Comparison of ENCODE assay signal across 24 mouse cellular contexts in the genomic region with DNA sequence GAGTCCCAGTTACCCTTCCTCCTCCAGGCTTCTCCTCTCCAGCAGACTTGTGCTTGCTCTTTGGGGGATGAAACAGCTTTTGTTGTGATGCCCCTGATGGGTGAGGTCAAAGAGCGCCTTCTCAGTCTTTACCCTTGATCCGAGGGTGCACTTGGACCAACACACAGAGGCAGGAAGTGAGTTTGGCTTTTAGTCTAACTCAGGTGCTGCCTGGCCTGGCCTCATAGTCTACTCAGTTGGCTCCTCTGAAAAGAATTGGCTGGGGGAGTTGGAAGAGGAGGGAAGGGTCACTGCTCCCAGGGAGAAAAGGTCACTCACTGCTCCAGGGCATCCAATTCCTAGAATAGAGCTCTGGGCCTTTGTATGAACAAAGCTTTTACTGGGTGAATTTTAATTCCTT. TPM values are rescaled to one million over a fixed set of nuclear protein-coding genes. Genes with fewer than 3 reads are reported as not detected.
DNase-seq lines count a peak whose midpoint lies in the region; ATAC-seq and TF ChIP-seq lines count a peak whose summit lies in the region.
"Had no signal": no experiment of that assay in that cellular context is flagged by ENCODE, and none has a peak within 500 bp of the region (broad histone marks: within the 10 kb centered on the region; RNA-seq: fewer than 3 reads in every experiment).

No protein-coding gene starts in this region.

- TF ChIP-seq CTCF in hindbrain, postnatal 0 days (IDR thresholded peaks at IDR 0.05; ENCODE audit: low read depth): no peak
- no peak for TF ChIP-seq CTCF in layer of hippocampus, adult 2 months (conservative IDR thresholded peaks at IDR 0.05)
- no peak for TF ChIP-seq CTCF in cortical plate, adult 2 months (IDR thresholded peaks at IDR 0.05; ENCODE audit: extremely low read depth, insufficient read depth, low read length)

- no peak for ATAC-seq in hindbrain, postnatal 0 days
- ATAC-seq in hindbrain, embryonic 14.5 days (ENCODE audit: low FRiP score): no peak
- ATAC-seq: forebrain, embryonic 16.5 days; lung, postnatal 0 days; midbrain, embryonic 13.5 days had no signal

- peak; percentile 33 for DNase-seq in embryo, embryonic 10 days (ENCODE audit: low spot score)
- DNase-seq in embryo, embryonic 9.5 days (ENCODE audit: extremely low spot score): no peak
- DNase-seq in hindbrain, postnatal 0 days (ENCODE audit: low spot score): no peak
- DNase-seq in hindbrain, embryonic 14.5 days (ENCODE audit: low spot score): no peak
- DNase-seq in layer of hippocampus, adult 2 months (ENCODE audit: low spot score in 2 of 2): no peak
- DNase-seq in layer of hippocampus, postnatal 36 days: no peak
- no peak for DNase-seq in cerebellum, postnatal 36 days
- DNase-seq: adrenal gland, postnatal 36 days; cerebellum, adult 18-20 months; cerebellum, postnatal 25 days; gastrocnemius, postnatal 36 days; heart, postnatal 36 days; thymus, postnatal 36 days had no signal

- H3K9ac ChIP-seq in hindbrain, postnatal 0 days (replicated peaks; ENCODE audit: low read length): no peak overlapping the region
- no peak overlapping the region for H3K9ac ChIP-seq in hindbrain, embryonic 14.5 days
- H3K9ac ChIP-seq: embryonic facial prominence, embryonic 13.5 days; limb, embryonic 13.5 days; liver, embryonic 15.5 days; midbrain, embryonic 13.5 days; neural tube, embryonic 13.5 days had no signal

- peaks cover 43% of the 10 kb centered on the region; the same call in 1 of the 2 replicates for H3K36me3 ChIP-seq in hindbrain, postnatal 0 days (ENCODE audit: insufficient read depth, low read length)
- peaks cover 83% of the 10 kb centered on the region for H3K36me3 ChIP-seq in hindbrain, embryonic 14.5 days (replicated peaks; ENCODE audit: control insufficient read depth, insufficient read depth)

- WGBS in hindbrain, postnatal 0 days: 32% methylated on average over 2 of the region's 2 CpGs
- 40% methylated on average over 2 of the region's 2 CpGs for WGBS in hindbrain, embryonic 14.5 days

- TF ChIP-seq POLR2A in cortical plate, adult 2 months (IDR thresholded peaks at IDR 0.05; ENCODE audit: extremely low read depth, insufficient read depth, low read length): no peak

- peak overlapping the region; percentile 36; the same call in 1 of the 2 replicates for H3K27ac ChIP-seq in hindbrain, postnatal 0 days
- no peak overlapping the region for H3K27ac ChIP-seq in hindbrain, embryonic 14.5 days
- H3K27ac ChIP-seq in layer of hippocampus, adult 2 months: peak overlapping the region; percentile 57
- H3K27ac ChIP-seq in cortical plate, adult 2 months (ENCODE audit: insufficient read depth, low read length): 0 out of 2 replicates have a peak overlapping the region, but pooled peaks have one; percentile 24
- H3K27ac ChIP-seq: embryonic facial prominence, embryonic 13.5 days; kidney, postnatal 0 days; limb, embryonic 13.5 days; liver, embryonic 15.5 days; midbrain, embryonic 13.5 days; neural tube, embryonic 13.5 days had no signal

- no peaks in the 10 kb centered on the region for H3K4me1 ChIP-seq in hindbrain, postnatal 0 days (ENCODE audit: insufficient read depth, low read length)
- H3K4me1 ChIP-seq in hindbrain, embryonic 14.5 days (replicated peaks; ENCODE audit: control insufficient read depth, insufficient read depth, low read length): no peaks in the 10 kb centered on the region
- H3K4me1 ChIP-seq in cortical plate, adult 2 months (ENCODE audit: control insufficient read depth, insufficient read depth, low read length): no peaks in the 10 kb centered on the region
- H3K4me1 ChIP-seq: embryonic facial prominence, embryonic 13.5 days; limb, embryonic 13.5 days; liver, embryonic 15.5 days; midbrain, embryonic 13.5 days; neural tube, embryonic 13.5 days had no signal

- H3K4me2 ChIP-seq in hindbrain, postnatal 0 days (ENCODE audit: low read depth, low read length): no peak overlapping the region
- no peak overlapping the region for H3K4me2 ChIP-seq in hindbrain, embryonic 14.5 days (replicated peaks)
- H3K4me2 ChIP-seq: embryonic facial prominence, embryonic 13.5 days; heart, embryonic 11.5 days; limb, embryonic 13.5 days; liver, embryonic 15.5 days; midbrain, embryonic 13.5 days; neural tube, embryonic 13.5 days had no signal

- no peaks in the 10 kb centered on the region for H3K27me3 ChIP-seq in hindbrain, postnatal 0 days (ENCODE audit: insufficient read depth, low read length)
- H3K27me3 ChIP-seq in hindbrain, embryonic 14.5 days (ENCODE audit: control insufficient read depth, insufficient read depth, low read length): no peaks in the 10 kb centered on the region
- H3K27me3 ChIP-seq: embryonic facial prominence, embryonic 13.5 days; limb, embryonic 13.5 days; liver, embryonic 15.5 days; midbrain, embryonic 13.5 days; neural tube, embryonic 13.5 days had no signal

- no peaks in the 10 kb centered on the region for H3K9me3 ChIP-seq in hindbrain, postnatal 0 days (ENCODE audit: low read length)
- H3K9me3 ChIP-seq in hindbrain, embryonic 14.5 days (ENCODE audit: control insufficient read depth, low read length): no peaks in the 10 kb centered on the region
- H3K9me3 ChIP-seq: embryonic facial prominence, embryonic 13.5 days; limb, embryonic 13.5 days; liver, embryonic 15.5 days; midbrain, embryonic 13.5 days; neural tube, embryonic 13.5 days had no signal

- H3K4me3 ChIP-seq in hindbrain, postnatal 0 days (ENCODE audit: low read length): no peak overlapping the region
- no peak overlapping the region for H3K4me3 ChIP-seq in hindbrain, embryonic 14.5 days (replicated peaks; ENCODE audit: low read length)
- no peak overlapping the region for H3K4me3 ChIP-seq in layer of hippocampus, adult 2 months
- H3K4me3 ChIP-seq in cortical plate, adult 2 months (ENCODE audit: insufficient read depth, low read length): no peak overlapping the region
- H3K4me3 ChIP-seq: embryonic facial prominence, embryonic 13.5 days; limb, embryonic 13.5 days; liver, embryonic 15.5 days; midbrain, embryonic 13.5 days; neural tube, embryonic 13.5 days had no signal

RNA-seq across cellular contexts. Expression of gene Suclg1, which starts 16.6 kb away (rescaled TPM):
- 35.0 and 46.8 TPM in 2 replicates for total RNA-seq in hindbrain, postnatal 0 days (2014; rRNA removed)
- 152 and 153 TPM in 2 replicates for polyA plus RNA-seq in hindbrain, postnatal 0 days (2015; fragmentation: Nextera tagmentation; extraction: Ambion mirVana)
- 151 and 153 TPM in 2 replicates for polyA plus RNA-seq in hindbrain, embryonic 14.5 days (2014; fragmentation: Nextera tagmentation; extraction: Ambion mirVana)
- 100 to 1,000 TPM; 137 to 145 TPM for total RNA-seq in layer of hippocampus, adult 2 months (2021)
- total RNA-seq in layer of hippocampus, postnatal 36 days (2021): 100 to 1,000 TPM; 135 to 149 TPM
- polyA plus RNA-seq in cortical plate, adult 2 months (2012; rRNA removed): 130 and 133 TPM in 2 replicates

RNA-seq across cellular contexts. Expression of gene Dnah6, which starts 43.4 kb away (rescaled TPM):
- total RNA-seq in hindbrain, postnatal 0 days (2014; rRNA removed): 1.1 and 1.5 TPM in 2 replicates
- polyA plus RNA-seq in hindbrain, postnatal 0 days (2015; fragmentation: Nextera tagmentation; extraction: Ambion mirVana): 0.34 and 0.37 TPM in 2 replicates
- 0.48 and 0.98 TPM in 2 replicates for polyA plus RNA-seq in hindbrain, embryonic 14.5 days (2014; fragmentation: Nextera tagmentation; extraction: Ambion mirVana)
- total RNA-seq in layer of hippocampus, adult 2 months (2021): under 1 TPM; 0.66 to 0.97 TPM
- total RNA-seq in layer of hippocampus, postnatal 36 days (2021): under 1 TPM; 0.42 to 0.68 TPM
- polyA plus RNA-seq in cortical plate, adult 2 months (2012; rRNA removed): 0.21 and 0.35 TPM in 2 replicates
- total RNA-seq: gastrocnemius, postnatal 36 days; MEL had no signal
- polyA plus RNA-seq: embryonic facial prominence, embryonic 13.5 days had no signal
